Mouse (Mus musculus): Measurements from ENCODE around the gene Itga8. TPM values are rescaled to one million over a fixed set of nuclear protein-coding genes. Genes with fewer than 3 reads are reported as not detected.

Gene Itga8
- polyA plus RNA-seq, 1 experiment from 2014 or later: 5.3 TPM

- H3K4me2 ChIP-seq (replicated peaks): no peak overlapping the region
- no peak overlapping the region for H3K9ac ChIP-seq
- no peak for ATAC-seq (ENCODE audit: low FRiP score)
- H3K4me3 ChIP-seq (replicated peaks; ENCODE audit: low read length): no peak overlapping the region
- H3K36me3 ChIP-seq (replicated peaks; ENCODE audit: control insufficient read depth, insufficient read depth): no peaks in the 10 kb centered on the region
- 84% methylated on average over 2 of the region's 2 CpGs for WGBS
- no peaks in the 10 kb centered on the region for H3K9me3 ChIP-seq (ENCODE audit: control insufficient read depth, low read length)
- no peak for DNase-seq (ENCODE audit: low spot score)
- H3K4me1 ChIP-seq (replicated peaks; ENCODE audit: control insufficient read depth, insufficient read depth, low read length): no peaks in the 10 kb centered on the region
- H3K27me3 ChIP-seq (ENCODE audit: control insufficient read depth, insufficient read depth, low read length): no peaks in the 10 kb centered on the region
- H3K27ac ChIP-seq: no peak overlapping the region
Observed at GRCm38 (mm10) chr2:12147902-12148301, 153.8 kb downstream of the Itga8 start.

DNA sequence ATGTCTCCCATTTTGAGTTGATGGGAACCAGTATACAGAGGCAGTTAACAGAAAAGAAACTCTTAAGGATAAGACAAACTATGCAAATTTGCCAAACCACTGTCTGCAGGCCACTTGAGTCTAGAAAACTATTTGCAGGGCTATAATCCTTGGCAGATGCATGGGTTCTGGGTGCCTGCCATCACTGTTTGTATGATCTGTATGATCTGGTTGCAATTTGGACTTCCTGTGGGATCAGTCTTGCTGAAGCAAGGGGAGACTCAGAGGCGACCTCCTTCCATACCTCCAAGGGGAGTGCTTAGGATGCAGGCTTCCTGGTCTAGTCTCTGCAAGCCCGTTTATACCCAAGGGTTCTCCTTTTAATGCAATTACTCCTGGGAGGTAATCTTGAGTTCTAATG, 155.1 kb downstream of the Itga8 start:
- DNase-seq (ENCODE audit: low spot score): no peak
- no peaks in the 10 kb centered on the region for H3K9me3 ChIP-seq (ENCODE audit: control insufficient read depth, low read length)
- no peak overlapping the region for H3K4me3 ChIP-seq (replicated peaks; ENCODE audit: low read length)
- H3K27ac ChIP-seq: no peak overlapping the region
- ATAC-seq (ENCODE audit: low FRiP score): no peak
- no peak overlapping the region for H3K9ac ChIP-seq
- 70% methylated on average over 2 of the region's 2 CpGs for WGBS
- no peaks in the 10 kb centered on the region for H3K36me3 ChIP-seq (replicated peaks; ENCODE audit: control insufficient read depth, insufficient read depth)
- H3K27me3 ChIP-seq (ENCODE audit: control insufficient read depth, insufficient read depth, low read length): no peaks in the 10 kb centered on the region
- H3K4me2 ChIP-seq (replicated peaks): no peak overlapping the region
- no peaks in the 10 kb centered on the region for H3K4me1 ChIP-seq (replicated peaks; ENCODE audit: control insufficient read depth, insufficient read depth, low read length)

GRCm38 (mm10) chr2:12138765-12139368, 162.9 kb downstream of the Itga8 start:
- 81% methylated on average over 5 of the region's 5 CpGs for WGBS
- ATAC-seq (ENCODE audit: low FRiP score): no peak

DNA sequence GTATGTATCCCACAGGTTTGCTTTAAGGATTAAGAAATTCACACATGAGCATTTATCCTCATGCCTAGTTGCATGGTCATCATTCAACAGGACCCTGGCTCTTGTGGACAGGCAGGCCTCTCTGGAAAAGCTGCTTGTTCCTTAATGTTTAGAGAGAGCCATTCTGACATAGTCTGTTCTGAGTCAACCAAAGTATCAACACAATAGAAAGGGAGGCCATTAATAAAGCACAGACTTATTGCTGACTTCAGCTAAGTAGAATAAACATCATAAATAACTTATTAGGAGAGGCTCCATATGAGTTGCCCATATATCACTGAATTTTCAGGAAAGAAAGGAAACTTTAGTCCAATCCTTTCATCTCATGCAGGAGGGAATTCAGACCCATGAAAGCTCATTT, 175.1 kb downstream of the Itga8 start:
- H3K27me3 ChIP-seq (ENCODE audit: control insufficient read depth, insufficient read depth, low read length): no peaks in the 10 kb centered on the region
- H3K4me2 ChIP-seq (replicated peaks): no peak overlapping the region
- H3K4me1 ChIP-seq (replicated peaks; ENCODE audit: control insufficient read depth, insufficient read depth, low read length): no peaks in the 10 kb centered on the region
- H3K4me3 ChIP-seq (replicated peaks; ENCODE audit: low read length): no peak overlapping the region
- no peak for DNase-seq (ENCODE audit: low spot score)
- no peak overlapping the region for H3K27ac ChIP-seq
- H3K9me3 ChIP-seq (ENCODE audit: control insufficient read depth, low read length): no peaks in the 10 kb centered on the region
- ATAC-seq (ENCODE audit: low FRiP score): no peak
- no peaks in the 10 kb centered on the region for H3K36me3 ChIP-seq (replicated peaks; ENCODE audit: control insufficient read depth, insufficient read depth)
- no peak overlapping the region for H3K9ac ChIP-seq

More at GRCm38 (mm10) chr2:12138765-12139368, 162.9 kb downstream of the Itga8 start:
- Histone ChIP-seq H3K27me3 (ENCODE audit: control insufficient read depth, insufficient read depth, low read length) (no peaks in the 10 kb centered on the region), H3K9me3 (ENCODE audit: control insufficient read depth, low read length) (no peaks in the 10 kb centered on the region), H3K36me3 (replicated peaks; ENCODE audit: control insufficient read depth, insufficient read depth) (no peaks in the 10 kb centered on the region), H3K27ac (no peak overlapping the region), H3K4me1 (replicated peaks; ENCODE audit: control insufficient read depth, insufficient read depth, low read length) (no peaks in the 10 kb centered on the region), H3K4me2 (replicated peaks) (no peak overlapping the region), H3K4me3 (replicated peaks; ENCODE audit: low read length) (no peak overlapping the region), H3K9ac (no peak overlapping the region)
- DNase-seq (ENCODE audit: low spot score): no peak

- H3K9ac ChIP-seq: no peak overlapping the region
- no peak overlapping the region for H3K4me3 ChIP-seq (replicated peaks; ENCODE audit: low read length)
- H3K27me3 ChIP-seq (ENCODE audit: control insufficient read depth, insufficient read depth, low read length): no peaks in the 10 kb centered on the region
- no peak for DNase-seq (ENCODE audit: low spot score)
- no peak overlapping the region for H3K4me2 ChIP-seq (replicated peaks)
- no peaks in the 10 kb centered on the region for H3K9me3 ChIP-seq (ENCODE audit: control insufficient read depth, low read length)
- H3K36me3 ChIP-seq (replicated peaks; ENCODE audit: control insufficient read depth, insufficient read depth): no peaks in the 10 kb centered on the region
- no peak overlapping the region for H3K27ac ChIP-seq
- 91% methylated on average over 2 of the region's 2 CpGs for WGBS
- H3K4me1 ChIP-seq (replicated peaks; ENCODE audit: control insufficient read depth, insufficient read depth, low read length): no peaks in the 10 kb centered on the region
- no peak for ATAC-seq (ENCODE audit: low FRiP score)
Observed at GRCm38 (mm10) chr2:12115479-12115878, 186.2 kb downstream of the Itga8 start.

GRCm38 (mm10) chr2:12109306-12109705, 192.4 kb downstream of the Itga8 start:
- WGBS: 85% methylated on average over 3 of the region's 3 CpGs
- H3K9me3 ChIP-seq (ENCODE audit: control insufficient read depth, low read length): no peaks in the 10 kb centered on the region
- H3K4me2 ChIP-seq (replicated peaks): no peak overlapping the region
- no peaks in the 10 kb centered on the region for H3K4me1 ChIP-seq (replicated peaks; ENCODE audit: control insufficient read depth, insufficient read depth, low read length)
- H3K36me3 ChIP-seq (replicated peaks; ENCODE audit: control insufficient read depth, insufficient read depth): no peaks in the 10 kb centered on the region
- ATAC-seq (ENCODE audit: low FRiP score) (no peak), DNase-seq (ENCODE audit: low spot score) (no peak)
- H3K9ac ChIP-seq: no peak overlapping the region
- no peaks in the 10 kb centered on the region for H3K27me3 ChIP-seq (ENCODE audit: control insufficient read depth, insufficient read depth, low read length)
- no peak overlapping the region for H3K4me3 ChIP-seq (replicated peaks; ENCODE audit: low read length)
- no peak overlapping the region for H3K27ac ChIP-seq

DNA sequence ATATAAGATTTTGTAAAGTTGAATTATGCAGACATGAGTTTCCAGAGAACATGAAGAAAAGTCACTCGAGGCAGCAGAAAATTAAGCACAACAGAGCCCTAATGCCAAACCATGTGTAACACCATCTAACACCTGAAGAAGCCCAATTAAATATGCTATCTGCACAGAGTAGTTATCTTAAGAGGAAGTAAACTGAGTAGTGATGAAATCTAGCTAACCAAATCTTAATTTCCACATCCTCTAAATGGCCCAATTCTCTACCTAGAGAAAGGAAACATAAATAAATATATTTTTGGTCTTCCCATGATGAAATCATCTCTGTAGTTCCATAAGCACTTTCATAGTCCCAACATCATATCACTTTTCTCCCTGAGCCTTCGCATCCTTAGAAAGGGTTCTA, 193.4 kb downstream of the Itga8 start:
- 96% methylated on average over 2 of the region's 2 CpGs for WGBS
- no peaks in the 10 kb centered on the region for H3K27me3 ChIP-seq (ENCODE audit: control insufficient read depth, insufficient read depth, low read length)
- no peaks in the 10 kb centered on the region for H3K36me3 ChIP-seq (replicated peaks; ENCODE audit: control insufficient read depth, insufficient read depth)
- no peak overlapping the region for H3K4me3 ChIP-seq (replicated peaks; ENCODE audit: low read length)
- ATAC-seq (ENCODE audit: low FRiP score) (no peak), DNase-seq (ENCODE audit: low spot score) (no peak)
- H3K4me2 ChIP-seq (replicated peaks): no peak overlapping the region
- H3K4me1 ChIP-seq (replicated peaks; ENCODE audit: control insufficient read depth, insufficient read depth, low read length): no peaks in the 10 kb centered on the region
- no peak overlapping the region for H3K27ac ChIP-seq
- no peaks in the 10 kb centered on the region for H3K9me3 ChIP-seq (ENCODE audit: control insufficient read depth, low read length)
- no peak overlapping the region for H3K9ac ChIP-seq

GRCm38 (mm10) chr2:12107265-12107664, 194.5 kb downstream of the Itga8 start:
- H3K4me3 ChIP-seq (replicated peaks; ENCODE audit: low read length): no peak overlapping the region
- H3K9me3 ChIP-seq (ENCODE audit: control insufficient read depth, low read length): no peaks in the 10 kb centered on the region
- no peak overlapping the region for H3K9ac ChIP-seq
- H3K36me3 ChIP-seq (replicated peaks; ENCODE audit: control insufficient read depth, insufficient read depth): no peaks in the 10 kb centered on the region
- ATAC-seq (ENCODE audit: low FRiP score) (no peak), DNase-seq (ENCODE audit: low spot score) (no peak)
- H3K4me1 ChIP-seq (replicated peaks; ENCODE audit: control insufficient read depth, insufficient read depth, low read length): no peaks in the 10 kb centered on the region
- H3K27me3 ChIP-seq (ENCODE audit: control insufficient read depth, insufficient read depth, low read length): no peaks in the 10 kb centered on the region
- no peak overlapping the region for H3K27ac ChIP-seq
- WGBS: 67% methylated on average over 2 of the region's 2 CpGs
- H3K4me2 ChIP-seq (replicated peaks): no peak overlapping the region

DNA sequence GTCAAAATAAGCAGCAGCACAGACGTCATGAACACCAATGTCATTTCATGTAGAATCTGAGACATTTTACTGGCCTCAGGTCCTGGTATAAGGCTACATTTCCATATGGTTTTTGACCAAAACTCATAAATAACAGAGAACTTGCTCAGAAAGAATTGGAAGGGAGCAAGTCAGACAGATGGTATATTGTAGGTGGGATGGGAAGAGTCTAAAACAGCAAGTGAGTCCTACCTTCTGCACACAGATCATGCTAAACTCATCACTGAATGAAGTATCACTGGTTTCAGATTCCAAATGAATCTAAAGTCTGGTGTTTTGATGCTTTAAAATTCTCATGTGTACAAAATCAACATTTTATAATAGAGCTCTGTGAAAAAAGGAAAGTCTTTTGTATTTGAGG, 198.5 kb downstream of the Itga8 start:
- no peak for ATAC-seq (ENCODE audit: low FRiP score)
- DNase-seq (ENCODE audit: low spot score): no peak
- H3K9ac ChIP-seq: no peak overlapping the region
- no peak overlapping the region for H3K27ac ChIP-seq
- 81% methylated on average over 1 of the region's 1 CpGs for WGBS
- no peaks in the 10 kb centered on the region for H3K27me3 ChIP-seq (ENCODE audit: control insufficient read depth, insufficient read depth, low read length)
- H3K4me1 ChIP-seq (replicated peaks; ENCODE audit: control insufficient read depth, insufficient read depth, low read length): no peaks in the 10 kb centered on the region
- no peaks in the 10 kb centered on the region for H3K9me3 ChIP-seq (ENCODE audit: control insufficient read depth, low read length)
- no peaks in the 10 kb centered on the region for H3K36me3 ChIP-seq (replicated peaks; ENCODE audit: control insufficient read depth, insufficient read depth)
- no peak overlapping the region for H3K4me2 ChIP-seq (replicated peaks)
- H3K4me3 ChIP-seq (replicated peaks; ENCODE audit: low read length): no peak overlapping the region
